Mouse (Mus musculus): ENCODE measurements around the gene Olfr371. TPM values are rescaled to one million over a fixed set of nuclear protein-coding genes. Genes with fewer than 3 reads are reported as not detected.

Gene Olfr371
- not detected in 2 replicates for polyA plus RNA-seq (2015; fragmentation: Nextera tagmentation; extraction: Ambion mirVana)

DNA sequence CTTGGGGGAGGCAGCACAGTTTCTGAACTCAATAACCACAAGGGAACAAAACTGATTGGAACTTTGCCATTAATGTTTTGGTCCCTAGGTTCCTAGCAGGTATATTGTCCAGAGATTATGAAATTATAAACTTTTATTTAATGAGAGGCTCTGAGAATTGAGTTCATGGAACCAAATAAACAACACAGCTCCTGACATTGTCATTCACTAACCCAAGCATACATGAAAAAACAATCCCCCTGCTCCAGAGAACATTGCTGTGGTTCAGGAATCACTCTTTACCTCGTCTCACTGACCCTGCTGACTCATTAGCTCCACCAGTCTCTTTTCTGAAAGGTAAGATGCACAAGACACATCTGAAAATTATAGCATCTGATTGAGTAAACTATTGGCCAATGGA is at the start of gene Olfr371:
Gene Olfr371, plus strand, starts transcription at position 301 of the 400 bp plus-strand sequence.
- no peaks in the 10 kb centered on the region for H3K36me3 ChIP-seq
- H3K27ac ChIP-seq = no peak within 1 kb of the TSS
- H3K4me2 ChIP-seq (replicated peaks) = no peak within 1 kb of the TSS
- H3K4me1 ChIP-seq = no peaks in the 10 kb centered on the region
- H3K9me3 ChIP-seq = no peaks in the 10 kb centered on the region
- ATAC-seq (ENCODE audit: low FRiP score, low read depth) = no peak
- H3K4me3 ChIP-seq = no peak within 1 kb of the TSS
- H3K27me3 ChIP-seq = no peaks in the 10 kb centered on the region
- WGBS = 43% methylated on average over 1 of the region's 1 CpGs
- H3K9ac ChIP-seq = no peak within 1 kb of the TSS

DNA sequence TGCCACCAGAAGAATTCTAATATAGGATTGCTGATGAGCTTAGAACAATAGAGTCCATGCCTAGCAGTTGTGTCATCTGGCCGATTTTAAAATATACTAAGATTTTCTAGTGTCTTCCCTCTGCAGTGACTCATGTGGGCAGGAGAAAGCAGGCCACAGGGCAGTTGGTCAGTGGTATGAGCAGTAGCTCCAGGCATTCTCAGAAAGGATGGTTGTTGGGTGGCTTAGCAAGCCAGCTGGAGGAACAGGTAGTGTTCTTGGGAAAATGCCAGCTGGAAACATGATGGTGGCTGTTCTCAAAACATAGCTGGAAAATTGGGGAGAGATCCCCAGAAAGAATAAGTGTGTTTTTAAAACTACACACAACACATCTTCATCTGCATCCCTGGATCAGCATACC is 33.4 kb upstream of the Olfr371 start:
- Histone ChIP-seq H3K9ac (no peak overlapping the region), H3K36me3 (no peaks in the 10 kb centered on the region), H3K4me3 (no peak overlapping the region), H3K27me3 (no peaks in the 10 kb centered on the region), H3K9me3 (peaks cover 3% of the 10 kb centered on the region; the same call in 1 of the 2 replicates), H3K27ac (no peak overlapping the region), H3K4me1 (no peaks in the 10 kb centered on the region), H3K4me2 (replicated peaks) (no peak overlapping the region)
- no peak for ATAC-seq (ENCODE audit: low FRiP score, low read depth)
- WGBS = 82% methylated on average over 1 of the region's 1 CpGs

DNA sequence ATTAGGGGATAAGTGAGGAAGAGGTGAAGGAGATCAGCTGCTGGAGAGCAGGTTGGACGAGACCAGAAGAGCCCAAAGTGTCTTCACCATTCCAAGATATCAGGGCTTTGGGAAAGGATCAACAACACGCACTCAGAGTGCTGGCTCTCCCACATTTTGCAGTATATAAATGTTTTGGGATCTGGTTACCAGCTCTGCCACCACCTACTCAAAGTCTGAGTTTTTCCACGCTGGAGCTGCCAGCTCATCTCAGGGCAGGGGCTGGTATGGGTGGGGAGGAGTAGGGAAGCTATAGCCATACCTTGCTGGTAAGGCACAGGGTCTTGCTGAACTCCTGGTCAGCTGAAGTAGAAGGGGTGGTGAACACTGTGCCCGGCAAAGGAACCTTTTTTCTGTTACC is 5.6 kb upstream of the Olfr371 start:
- ATAC-seq (ENCODE audit: low FRiP score, low read depth) = no peak
- no peaks in the 10 kb centered on the region for H3K36me3 ChIP-seq
- no peak overlapping the region for H3K27ac ChIP-seq
- no peak overlapping the region for H3K4me2 ChIP-seq (replicated peaks)
- no peak overlapping the region for H3K9ac ChIP-seq
- H3K9me3 ChIP-seq = no peaks in the 10 kb centered on the region
- WGBS = 74% methylated on average over 4 of the region's 4 CpGs
- H3K4me3 ChIP-seq = no peak overlapping the region
- H3K27me3 ChIP-seq = no peaks in the 10 kb centered on the region
- H3K4me1 ChIP-seq = no peaks in the 10 kb centered on the region

DNA sequence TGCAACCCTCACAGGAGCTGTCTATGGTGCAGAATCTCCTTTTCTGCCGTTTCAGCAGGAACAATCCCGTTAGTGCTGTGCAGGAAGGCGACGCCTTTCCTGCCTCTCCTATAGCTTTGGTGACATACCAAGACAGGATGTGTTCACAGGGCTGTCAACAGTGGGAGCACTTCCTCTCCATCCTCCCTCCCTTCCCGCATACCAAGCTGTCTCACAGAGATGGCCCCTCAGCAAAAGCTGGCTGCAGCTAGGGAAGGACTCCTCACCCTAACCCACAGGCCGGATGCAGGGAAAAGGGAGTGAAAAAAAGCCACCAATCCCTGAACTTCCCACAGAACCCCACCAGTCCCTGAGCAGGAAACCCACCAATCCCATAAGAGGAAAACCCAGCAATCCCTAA is 4.8 kb upstream of the Olfr371 start:
- no peaks in the 10 kb centered on the region for H3K36me3 ChIP-seq
- WGBS = 46% methylated on average over 6 of the region's 6 CpGs
- ATAC-seq (ENCODE audit: low FRiP score, low read depth) = no peak

DNA sequence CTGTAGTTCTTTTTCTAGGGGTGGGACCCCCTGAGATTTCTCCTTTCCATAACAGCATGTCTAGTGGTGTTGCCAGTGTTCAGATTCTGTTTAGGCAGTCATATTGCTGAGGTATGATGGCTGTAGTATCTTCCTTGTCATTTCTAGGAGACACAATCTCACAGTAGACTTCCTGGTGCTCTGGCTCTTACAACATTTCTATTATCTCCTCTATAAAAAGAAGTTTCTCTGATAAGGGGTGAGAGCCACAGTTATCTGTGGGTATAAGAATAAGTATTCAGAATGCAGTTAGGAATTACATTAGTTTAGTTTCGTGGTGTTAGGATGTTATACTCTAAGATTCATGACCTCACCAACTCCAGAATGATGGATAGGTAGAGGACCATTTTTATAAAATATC is 1.5 kb downstream of the Olfr371 start:
- Histone ChIP-seq H3K36me3 (no peaks in the 10 kb centered on the region), H3K4me2 (replicated peaks) (no peak overlapping the region), H3K27me3 (no peaks in the 10 kb centered on the region), H3K4me3 (no peak overlapping the region), H3K9me3 (no peaks in the 10 kb centered on the region), H3K27ac (no peak overlapping the region), H3K4me1 (no peaks in the 10 kb centered on the region), H3K9ac (no peak overlapping the region)
- ATAC-seq (ENCODE audit: low FRiP score, low read depth) = no peak
- WGBS = 73% methylated on average over 1 of the region's 1 CpGs

More for the DNA sequence above, 4.8 kb upstream of the Olfr371 start:
- H3K4me1 ChIP-seq = no peaks in the 10 kb centered on the region
- H3K27me3 ChIP-seq = no peaks in the 10 kb centered on the region
- no peak overlapping the region for H3K9ac ChIP-seq
- H3K27ac ChIP-seq = no peak overlapping the region
- H3K4me2 ChIP-seq (replicated peaks) = no peak overlapping the region
- H3K4me3 ChIP-seq = no peak overlapping the region
- no peaks in the 10 kb centered on the region for H3K9me3 ChIP-seq

Other genes with a start within 250 kb of the Olfr371 start
- 8.2 and 8.4 TPM in 2 replicates for gene Junb, start 247.3 kb upstream of the Olfr371 start, polyA plus RNA-seq (2015; fragmentation: Nextera tagmentation; extraction: Ambion mirVana)
- 18.6 and 18.8 TPM in 2 replicates for gene Hook2, start 235.4 kb upstream of the Olfr371 start, polyA plus RNA-seq (2015; fragmentation: Nextera tagmentation; extraction: Ambion mirVana)
- gene Best2, start 211.5 kb upstream of the Olfr371 start, polyA plus RNA-seq (2015; fragmentation: Nextera tagmentation; extraction: Ambion mirVana) = not detected in 2 replicates
- gene Asna1, start 200.7 kb upstream of the Olfr371 start, polyA plus RNA-seq (2015; fragmentation: Nextera tagmentation; extraction: Ambion mirVana) = 132 TPM in 2 replicates
- 114 and 132 TPM in 2 replicates for gene Trir, start 199.2 kb upstream of the Olfr371 start, polyA plus RNA-seq (2015; fragmentation: Nextera tagmentation; extraction: Ambion mirVana)
- gene Tnpo2, start 189.1 kb upstream of the Olfr371 start, polyA plus RNA-seq (2015; fragmentation: Nextera tagmentation; extraction: Ambion mirVana) = 31.0 and 32.2 TPM in 2 replicates
- gene Fbxw9, start 165.9 kb upstream of the Olfr371 start, polyA plus RNA-seq (2015; fragmentation: Nextera tagmentation; extraction: Ambion mirVana) = 31.6 and 32.2 TPM in 2 replicates
- gene Gm5741, start 158.0 kb upstream of the Olfr371 start, polyA plus RNA-seq (2015; fragmentation: Nextera tagmentation; extraction: Ambion mirVana) = 0.75 and 0.76 TPM in 2 replicates
- gene Dhps, start 154.2 kb upstream of the Olfr371 start, polyA plus RNA-seq (2015; fragmentation: Nextera tagmentation; extraction: Ambion mirVana) = 60.0 and 60.5 TPM in 2 replicates
- 111 and 127 TPM in 2 replicates for gene Wdr83os, start 145.2 kb upstream of the Olfr371 start, polyA plus RNA-seq (2015; fragmentation: Nextera tagmentation; extraction: Ambion mirVana)
- gene Wdr83, start 144.7 kb upstream of the Olfr371 start, polyA plus RNA-seq (2015; fragmentation: Nextera tagmentation; extraction: Ambion mirVana) = 43.0 and 45.1 TPM in 2 replicates
- 29.2 and 32.2 TPM in 2 replicates for gene Man2b1, start 142.7 kb upstream of the Olfr371 start, polyA plus RNA-seq (2015; fragmentation: Nextera tagmentation; extraction: Ambion mirVana)
- gene Zfp791, start 102.9 kb upstream of the Olfr371 start, polyA plus RNA-seq (2015; fragmentation: Nextera tagmentation; extraction: Ambion mirVana) = 2.7 and 3.4 TPM in 2 replicates
- not detected in 2 replicates for gene Cks1brt, start 74.1 kb upstream of the Olfr371 start, polyA plus RNA-seq (2015; fragmentation: Nextera tagmentation; extraction: Ambion mirVana)
- 109 and 116 TPM in 2 replicates for gene Orc6, start 73.6 kb downstream of the Olfr371 start, polyA plus RNA-seq (2015; fragmentation: Nextera tagmentation; extraction: Ambion mirVana)
- 128 and 136 TPM in 2 replicates for gene Vps35, start 73.8 kb downstream of the Olfr371 start, polyA plus RNA-seq (2015; fragmentation: Nextera tagmentation; extraction: Ambion mirVana)
- 1.6 TPM in 2 replicates for gene Mylk3, start 160.4 kb downstream of the Olfr371 start, polyA plus RNA-seq (2015; fragmentation: Nextera tagmentation; extraction: Ambion mirVana)
- 52.1 and 55.4 TPM in 2 replicates for gene 4921524J17Rik, start 206.8 kb downstream of the Olfr371 start, polyA plus RNA-seq (2015; fragmentation: Nextera tagmentation; extraction: Ambion mirVana)